Mouse (Mus musculus) urinary bladder, adult 2 months (tissue): Measurements from ENCODE around the gene Gm6020. TPM values are rescaled to one million over a fixed set of nuclear protein-coding genes. Genes with fewer than 3 reads are reported as not detected.

Experiments
- polyA plus RNA-seq: library from polyadenylated mRNA; depleted of rRNA; stranded (reverse); fragments of >200 nt; gene quantifications from 2 replicates; pipeline ENCODE4 v1.2.3, GENCODE M21; 2012; rRNA removed

Gene Gm6020
- polyA plus RNA-seq, 1 experiment, result not detected

Other genes starting within 250 kb of the Gm6020 start
- gene Zfp950, start 43.0 kb upstream of the Gm6020 start, polyA plus RNA-seq, result 49.5 and 51.4 TPM in 2 replicates
- 0.04 and 0.08 TPM in 2 replicates for gene Gm7102, start 7.6 kb upstream of the Gm6020 start, polyA plus RNA-seq
- 70.1 and 81.8 TPM in 2 replicates for gene Csf2ra, start 44.5 kb downstream of the Gm6020 start, polyA plus RNA-seq
- not detected in 2 replicates for gene Gm21060, start 113.2 kb downstream of the Gm6020 start, polyA plus RNA-seq